Mouse (Mus musculus): ENCODE results near the gene Amph. TPM values are rescaled to one million over a fixed set of nuclear protein-coding genes. Genes with fewer than 3 reads are reported as not detected.
"Not testable (repeated sequence)": the region's sequence is repeated elsewhere in the genome, so short reads cannot be mapped to it uniquely, and the experiment has no call there.

Amph gene
- polyA plus RNA-seq, 1 experiment: 0.93 TPM

GRCm38 (mm10) chr13:19097117-19097516, 149.1 kb downstream of the Amph start:
- no peaks in the 10 kb centered on the region for H3K36me3 ChIP-seq (ENCODE audit: control insufficient read depth, insufficient read depth, low read length)
- H3K27me3 ChIP-seq (ENCODE audit: control insufficient read depth, insufficient read depth, low read length): no peaks in the 10 kb centered on the region
- no peak overlapping the region for H3K27ac ChIP-seq (ENCODE audit: control insufficient read depth, insufficient read depth, low read length)
- no peak for DNase-seq
- TF ChIP-seq CTCF (IDR thresholded peaks at IDR 0.05; ENCODE audit: borderline replicate concordance, control insufficient read depth, extremely low read depth, insufficient read depth, low read length, poor library complexity) (no peak), POLR2A (IDR thresholded peaks at IDR 0.05; ENCODE audit: control insufficient read depth, extremely low read depth, insufficient read depth, low read length, poor library complexity) (no peak)
- no peak overlapping the region for H3K4me3 ChIP-seq (ENCODE audit: control insufficient read depth, insufficient read depth, low read length)
- no peaks in the 10 kb centered on the region for H3K4me1 ChIP-seq (replicated peaks; ENCODE audit: control insufficient read depth, insufficient read depth, low read length)
- 90% methylated on average over 4 of the region's 4 CpGs for WGBS

GRCm38 (mm10) chr13:19101889-19102402, 153.9 kb downstream of the Amph start:
- Histone ChIP-seq H3K27me3 (ENCODE audit: control insufficient read depth, insufficient read depth, low read length) (no peaks in the 10 kb centered on the region), H3K36me3 (ENCODE audit: control insufficient read depth, insufficient read depth, low read length) (no peaks in the 10 kb centered on the region), H3K4me1 (replicated peaks; ENCODE audit: control insufficient read depth, insufficient read depth, low read length) (no peaks in the 10 kb centered on the region), H3K27ac (ENCODE audit: control insufficient read depth, insufficient read depth, low read length) (no peak overlapping the region), H3K4me3 (ENCODE audit: control insufficient read depth, insufficient read depth, low read length) (no peak overlapping the region)
- no peak for DNase-seq
- TF ChIP-seq POLR2A (IDR thresholded peaks at IDR 0.05; ENCODE audit: control insufficient read depth, extremely low read depth, insufficient read depth, low read length, poor library complexity) (no peak), CTCF (IDR thresholded peaks at IDR 0.05; ENCODE audit: borderline replicate concordance, control insufficient read depth, extremely low read depth, insufficient read depth, low read length, poor library complexity) (no peak)
- 82% methylated on average over 10 of the region's 10 CpGs for WGBS

- TF ChIP-seq CTCF (IDR thresholded peaks at IDR 0.05; ENCODE audit: borderline replicate concordance, control insufficient read depth, extremely low read depth, insufficient read depth, low read length, poor library complexity) (no peak), POLR2A (IDR thresholded peaks at IDR 0.05; ENCODE audit: control insufficient read depth, extremely low read depth, insufficient read depth, low read length, poor library complexity) (no peak)
- Histone ChIP-seq H3K27me3 (ENCODE audit: control insufficient read depth, insufficient read depth, low read length) (no peaks in the 10 kb centered on the region), H3K4me1 (replicated peaks; ENCODE audit: control insufficient read depth, insufficient read depth, low read length) (no peaks in the 10 kb centered on the region), H3K36me3 (ENCODE audit: control insufficient read depth, insufficient read depth, low read length) (no peaks in the 10 kb centered on the region), H3K27ac (ENCODE audit: control insufficient read depth, insufficient read depth, low read length) (no peak overlapping the region), H3K4me3 (ENCODE audit: control insufficient read depth, insufficient read depth, low read length) (no peak overlapping the region)
- no peak for DNase-seq
- 51% methylated on average over 5 of the region's 5 CpGs for WGBS
Observed at GRCm38 (mm10) chr13:19106418-19106817, 158.4 kb downstream of the Amph start.

- Histone ChIP-seq H3K27me3 (ENCODE audit: control insufficient read depth, insufficient read depth, low read length) (no peaks in the 10 kb centered on the region), H3K4me1 (replicated peaks; ENCODE audit: control insufficient read depth, insufficient read depth, low read length) (no peaks in the 10 kb centered on the region), H3K27ac (ENCODE audit: control insufficient read depth, insufficient read depth, low read length) (no peak overlapping the region), H3K4me3 (ENCODE audit: control insufficient read depth, insufficient read depth, low read length) (no peak overlapping the region), H3K36me3 (ENCODE audit: control insufficient read depth, insufficient read depth, low read length) (no peaks in the 10 kb centered on the region)
- no peak for TF ChIP-seq CTCF (IDR thresholded peaks at IDR 0.05; ENCODE audit: borderline replicate concordance, control insufficient read depth, extremely low read depth, insufficient read depth, low read length, poor library complexity)
- no peak for TF ChIP-seq POLR2A (IDR thresholded peaks at IDR 0.05; ENCODE audit: control insufficient read depth, extremely low read depth, insufficient read depth, low read length, poor library complexity)
- 78% methylated on average over 3 of the region's 3 CpGs for WGBS
- DNase-seq: no peak
Observed at GRCm38 (mm10) chr13:19109331-19109730, 161.3 kb downstream of the Amph start.

GRCm38 (mm10) chr13:19113034-19113922, 165.3 kb downstream of the Amph start:
- no peak overlapping the region for H3K27ac ChIP-seq (ENCODE audit: control insufficient read depth, insufficient read depth, low read length)
- H3K36me3 ChIP-seq (ENCODE audit: control insufficient read depth, insufficient read depth, low read length): no peaks in the 10 kb centered on the region
- no peak for DNase-seq
- WGBS: 91% methylated on average over 14 of the region's 14 CpGs
- H3K27me3 ChIP-seq (ENCODE audit: control insufficient read depth, insufficient read depth, low read length): no peaks in the 10 kb centered on the region
- TF ChIP-seq POLR2A (IDR thresholded peaks at IDR 0.05; ENCODE audit: control insufficient read depth, extremely low read depth, insufficient read depth, low read length, poor library complexity) (no peak), CTCF (IDR thresholded peaks at IDR 0.05; ENCODE audit: borderline replicate concordance, control insufficient read depth, extremely low read depth, insufficient read depth, low read length, poor library complexity) (no peak)
- no peak overlapping the region for H3K4me3 ChIP-seq (ENCODE audit: control insufficient read depth, insufficient read depth, low read length)
- no peaks in the 10 kb centered on the region for H3K4me1 ChIP-seq (replicated peaks; ENCODE audit: control insufficient read depth, insufficient read depth, low read length)

- not testable (repeated sequence) for H3K27me3 ChIP-seq (ENCODE audit: control insufficient read depth, insufficient read depth, low read length); H3K4me3 ChIP-seq (ENCODE audit: control insufficient read depth, insufficient read depth, low read length); H3K4me1 ChIP-seq (replicated peaks; ENCODE audit: control insufficient read depth, insufficient read depth, low read length); H3K36me3 ChIP-seq (ENCODE audit: control insufficient read depth, insufficient read depth, low read length); H3K27ac ChIP-seq (ENCODE audit: control insufficient read depth, insufficient read depth, low read length); DNase-seq
- 98% methylated on average over 6 of the region's 9 CpGs for WGBS
Observed at GRCm38 (mm10) chr13:19114761-19115160, 166.8 kb downstream of the Amph start.

Data from thymus, adult 2 months (tissue).